Mouse (Mus musculus) forebrain, embryonic 12.5 days (tissue): ENCODE results near the gene Dlg2. TPM values are rescaled to one million over a fixed set of nuclear protein-coding genes. Genes with fewer than 3 reads are reported as not detected.

Experiments used
- ATAC-seq: fragments of 200-750 bp; cut with Nextera tagmentation; 2 replicates; pipeline ENCODE4 v1.8.0; 2017; ENCODE audit warnings: moderate TSS enrichment; ENCODE audit not compliant: low FRiP score
- H3K27ac ChIP-seq: fragments of 300-500 bp; sonication (generic); 2 replicates; pipeline ENCODE4 v1.5.1; 2016; ENCODE audit warnings: mild to moderate bottlenecking
- H3K27me3 ChIP-seq: fragments of 300-500 bp; sonication (generic); 2 replicates; pipeline ENCODE4 v1.6.1; 2016; ENCODE audit warnings: mild to moderate bottlenecking
- H3K36me3 ChIP-seq: fragments of 300-500 bp; sonication (generic); replicated peaks from 2 replicates; pipeline ENCODE4 v1.6.1; 2016; ENCODE audit warnings: mild to moderate bottlenecking
- H3K4me1 ChIP-seq: fragments of 300-500 bp; sonication (generic); 2 replicates; pipeline ENCODE4 v1.6.1; 2016
- H3K4me2 ChIP-seq: fragments of 300-500 bp; sonication (generic); 2 replicates; pipeline ENCODE4 v1.6.1; 2016; ENCODE audit warnings: mild to moderate bottlenecking, moderate library complexity
- H3K4me3 ChIP-seq: fragments of 300-500 bp; sonication (generic); replicated peaks from 2 replicates; pipeline ENCODE4 v1.5.1; 2016; ENCODE audit warnings: mild to moderate bottlenecking
- H3K9ac ChIP-seq: fragments of 300-500 bp; sonication (generic); 2 replicates; pipeline ENCODE4 v1.6.1; 2016; ENCODE audit warnings: mild to moderate bottlenecking
- H3K9me3 ChIP-seq: fragments of 300-500 bp; sonication (generic); 2 replicates; pipeline ENCODE4 v1.6.1; 2016
- WGBS: fragments of 180-500 bp; shearing (Covaris S2); methylation state at CpG from one replicate; pipeline ENCODE4 v1.1.7; 2016; 5-methylcytosine and 5-hydroxymethylcytosine counted together
- polyA plus RNA-seq: library from polyadenylated mRNA; unstranded; fragments of >200 nt; fragmentation: Nextera tagmentation; extraction: Ambion mirVana; gene quantifications from 2 replicates; pipeline ENCODE4 v1.2.1, GENCODE M21; 2016

Gene Dlg2
- polyA plus RNA-seq, 1 experiment from 2014 or later, result 6.5 TPM

GRCm38 (mm10) chr7:92420474-92420873, 1944.0 kb downstream of the Dlg2 start:
- WGBS, result 87% methylated on average over 10 of the region's 10 CpGs
- Histone ChIP-seq H3K4me3 (no peak overlapping the region), H3K9me3 (no peaks in the 10 kb centered on the region), H3K36me3 (no peaks in the 10 kb centered on the region), H3K9ac (no peak overlapping the region), H3K4me1 (no peaks in the 10 kb centered on the region), H3K27me3 (no peaks in the 10 kb centered on the region), H3K4me2 (no peak overlapping the region), H3K27ac (no peak overlapping the region)
- ATAC-seq, result no peak

DNA sequence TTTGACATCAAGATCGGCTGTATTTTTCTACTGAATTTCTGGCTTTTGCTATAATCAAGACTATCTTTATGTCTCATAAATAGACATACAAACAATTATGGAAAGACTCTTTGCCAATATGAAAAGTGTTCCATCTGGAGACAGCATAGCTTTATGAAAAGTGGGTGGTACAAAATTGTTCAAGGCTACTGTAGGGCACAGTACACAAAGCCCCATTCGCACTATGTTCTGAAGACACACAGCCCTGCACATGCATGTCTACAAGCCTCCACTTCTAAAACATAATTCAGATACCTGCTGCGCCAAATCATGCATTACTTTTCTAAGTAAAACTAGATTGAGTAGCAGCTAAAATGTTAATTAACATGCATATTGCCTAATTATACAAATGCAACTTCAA, 1946.5 kb downstream of the Dlg2 start:
- H3K27ac ChIP-seq, result no peak overlapping the region
- no peak overlapping the region for H3K4me2 ChIP-seq
- 89% methylated on average over 3 of the region's 3 CpGs for WGBS
- no peak overlapping the region for H3K9ac ChIP-seq
- H3K4me1 ChIP-seq, result no peaks in the 10 kb centered on the region
- no peaks in the 10 kb centered on the region for H3K27me3 ChIP-seq
- no peaks in the 10 kb centered on the region for H3K36me3 ChIP-seq
- H3K4me3 ChIP-seq, result no peak overlapping the region
- no peak for ATAC-seq
- H3K9me3 ChIP-seq, result no peaks in the 10 kb centered on the region

GRCm38 (mm10) chr7:92424703-92425102, 1948.2 kb downstream of the Dlg2 start:
- WGBS, result 87% methylated on average over 3 of the region's 3 CpGs
- Histone ChIP-seq H3K36me3 (no peaks in the 10 kb centered on the region), H3K4me3 (no peak overlapping the region)

DNA sequence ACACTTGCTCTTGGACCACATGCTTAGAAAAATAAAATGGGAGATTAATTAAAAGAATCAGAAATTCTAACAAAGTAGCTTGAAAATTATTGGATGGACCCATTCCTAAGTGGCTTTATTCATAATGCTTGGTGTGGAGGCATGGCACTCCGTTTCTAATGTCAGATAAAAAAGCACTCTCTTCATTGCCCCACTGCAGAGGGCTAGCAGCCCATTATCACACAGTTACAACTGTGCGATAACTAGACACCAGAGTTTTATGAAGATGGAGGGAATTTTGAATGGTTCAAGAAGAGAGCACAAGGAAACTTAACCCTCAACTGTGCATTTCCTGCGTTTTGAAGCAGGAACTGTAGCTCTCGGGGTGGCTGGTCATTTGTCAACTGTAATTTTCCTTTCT, 1950.8 kb downstream of the Dlg2 start:
- H3K4me2 ChIP-seq, result no peak overlapping the region
- WGBS, result 85% methylated on average over 4 of the region's 4 CpGs

More at GRCm38 (mm10) chr7:92424703-92425102, 1948.2 kb downstream of the Dlg2 start:
- Histone ChIP-seq H3K4me1 (no peaks in the 10 kb centered on the region), H3K9me3 (no peaks in the 10 kb centered on the region), H3K27ac (no peak overlapping the region), H3K4me2 (no peak overlapping the region), H3K27me3 (no peaks in the 10 kb centered on the region), H3K9ac (no peak overlapping the region)
- no peak for ATAC-seq

DNA sequence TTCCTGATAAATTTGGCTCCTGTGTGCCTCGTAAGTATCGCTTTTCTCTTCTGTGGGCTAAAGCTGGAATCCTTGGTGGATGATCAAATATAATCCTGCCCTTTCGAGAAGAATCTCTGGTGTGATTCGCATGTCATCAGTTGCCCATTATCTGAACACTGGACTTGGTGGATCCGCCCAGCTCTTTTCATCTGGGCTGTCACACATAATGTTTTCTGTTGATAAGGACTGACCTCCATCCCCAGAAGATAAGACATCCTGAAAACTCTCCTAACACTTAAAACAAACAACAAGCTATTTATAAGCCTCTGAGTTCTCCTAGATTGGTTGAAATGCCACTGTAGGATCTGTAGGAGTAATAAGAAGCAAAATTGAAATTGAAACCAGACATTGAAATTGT, 1952.2 kb downstream of the Dlg2 start:
- no peak overlapping the region for H3K27ac ChIP-seq
- no peak overlapping the region for H3K9ac ChIP-seq
- H3K9me3 ChIP-seq, result no peaks in the 10 kb centered on the region
- H3K27me3 ChIP-seq, result no peaks in the 10 kb centered on the region
- no peak overlapping the region for H3K4me2 ChIP-seq
- no peak for ATAC-seq
- no peaks in the 10 kb centered on the region for H3K4me1 ChIP-seq
- WGBS, result 88% methylated on average over 5 of the region's 5 CpGs
- H3K4me3 ChIP-seq, result no peak overlapping the region
- H3K36me3 ChIP-seq, result no peaks in the 10 kb centered on the region

More for the DNA sequence above, 1950.8 kb downstream of the Dlg2 start:
- no peaks in the 10 kb centered on the region for H3K4me1 ChIP-seq
- H3K9ac ChIP-seq, result no peak overlapping the region
- H3K9me3 ChIP-seq, result no peaks in the 10 kb centered on the region
- no peaks in the 10 kb centered on the region for H3K27me3 ChIP-seq
- H3K4me3 ChIP-seq, result no peak overlapping the region
- H3K27ac ChIP-seq, result no peak overlapping the region
- no peak for ATAC-seq
- no peaks in the 10 kb centered on the region for H3K36me3 ChIP-seq

DNA sequence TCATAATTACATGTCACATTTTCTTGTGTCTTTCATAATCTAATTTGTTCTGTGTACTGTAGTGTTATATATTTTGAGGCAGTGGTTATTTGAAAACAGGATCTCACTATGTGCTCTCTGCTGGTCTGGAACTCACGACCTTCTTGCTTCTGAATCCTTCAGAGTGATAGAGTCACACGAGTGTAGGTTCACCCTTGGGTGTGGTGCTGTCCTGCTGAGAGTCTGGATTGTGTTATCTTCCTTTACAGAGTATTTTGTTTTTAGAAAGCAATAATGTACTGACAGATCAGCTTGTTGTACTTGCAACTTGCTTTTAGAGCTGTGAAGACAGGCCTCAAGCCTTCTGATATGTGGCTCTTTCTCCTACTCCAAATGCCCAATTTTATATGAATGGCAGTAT, 1953.8 kb downstream of the Dlg2 start:
- H3K9ac ChIP-seq, result no peak overlapping the region
- no peak overlapping the region for H3K4me2 ChIP-seq
- no peak for ATAC-seq
- no peaks in the 10 kb centered on the region for H3K36me3 ChIP-seq
- WGBS, result 85% methylated on average over 2 of the region's 2 CpGs
- H3K27ac ChIP-seq, result no peak overlapping the region
- H3K9me3 ChIP-seq, result no peaks in the 10 kb centered on the region
- no peak overlapping the region for H3K4me3 ChIP-seq
- no peaks in the 10 kb centered on the region for H3K27me3 ChIP-seq
- no peaks in the 10 kb centered on the region for H3K4me1 ChIP-seq

DNA sequence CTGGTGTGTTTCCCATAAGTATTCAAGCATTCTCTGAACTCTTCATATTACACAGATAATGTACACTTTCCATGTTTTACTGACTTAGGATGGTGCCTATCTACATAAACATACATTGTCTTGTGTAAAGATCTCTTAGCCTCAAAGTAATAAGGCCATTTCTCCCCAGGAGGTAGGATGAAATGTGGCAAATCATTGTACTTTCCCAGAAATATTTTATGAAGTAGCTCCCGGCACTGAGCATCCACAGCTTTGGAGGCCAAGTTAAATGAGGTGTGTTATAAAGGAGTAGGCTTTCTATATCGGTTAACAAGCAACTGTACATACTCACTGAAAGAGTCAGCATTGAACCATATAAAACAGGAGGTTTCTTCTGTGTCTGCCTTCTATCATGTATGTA, 1960.7 kb downstream of the Dlg2 start:
- no peak overlapping the region for H3K27ac ChIP-seq
- 90% methylated on average over 2 of the region's 2 CpGs for WGBS
- no peak for ATAC-seq
- H3K4me1 ChIP-seq, result no peaks in the 10 kb centered on the region
- H3K9me3 ChIP-seq, result no peaks in the 10 kb centered on the region
- H3K36me3 ChIP-seq, result no peaks in the 10 kb centered on the region
- no peak overlapping the region for H3K4me2 ChIP-seq
- H3K9ac ChIP-seq, result no peak overlapping the region
- H3K4me3 ChIP-seq, result no peak overlapping the region
- H3K27me3 ChIP-seq, result no peaks in the 10 kb centered on the region

DNA sequence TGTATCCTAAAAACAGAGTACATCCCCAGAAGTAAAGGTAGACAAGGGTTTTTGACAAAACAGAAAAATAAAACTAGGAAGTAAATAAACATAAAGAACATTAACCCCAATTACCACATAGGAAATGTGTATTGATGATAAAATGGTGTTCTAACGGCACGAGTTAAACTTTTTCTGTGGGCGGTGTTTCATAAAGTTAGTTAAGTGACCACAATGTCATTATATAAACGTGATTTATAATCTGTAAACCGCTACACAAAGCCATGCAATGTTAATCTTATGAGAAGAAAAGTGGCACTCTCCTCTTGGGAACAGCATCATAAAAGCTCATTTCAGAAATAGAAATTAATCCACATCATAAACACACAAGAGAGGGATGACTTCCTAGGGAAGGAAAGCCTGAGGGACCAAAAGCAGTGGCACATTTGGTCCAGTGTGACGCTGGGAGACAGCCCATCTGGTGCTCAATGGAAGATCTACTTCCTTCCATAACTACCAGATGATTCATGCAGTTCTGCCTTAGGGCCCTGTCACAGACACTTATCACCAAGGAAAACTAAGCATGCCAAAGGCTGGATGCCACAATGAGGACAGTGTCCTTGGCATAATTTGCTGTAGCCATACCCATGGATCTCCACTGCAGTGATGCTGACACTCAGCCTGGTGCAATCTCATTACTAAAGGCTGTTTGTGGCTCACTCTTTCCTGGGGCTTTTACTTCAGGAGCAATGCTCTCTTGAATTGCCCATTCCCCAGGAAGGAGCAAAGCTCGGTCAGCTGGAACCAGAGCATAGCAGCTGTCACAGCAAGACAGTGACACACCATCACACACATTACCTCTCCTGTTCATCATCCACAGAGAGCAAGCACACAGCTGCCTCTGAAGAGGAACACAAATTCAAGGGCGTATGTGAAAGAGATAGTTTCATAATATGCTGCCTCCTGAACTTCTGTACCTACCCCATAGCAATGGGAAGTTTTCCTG, 1963.3 kb downstream of the Dlg2 start:
- Histone ChIP-seq H3K9me3 (no peaks in the 10 kb centered on the region), H3K27me3 (no peaks in the 10 kb centered on the region), H3K4me1 (no peaks in the 10 kb centered on the region), H3K4me2 (no peak overlapping the region), H3K36me3 (no peaks in the 10 kb centered on the region), H3K27ac (no peak overlapping the region), H3K4me3 (no peak overlapping the region), H3K9ac (no peak overlapping the region)
- WGBS, result 87% methylated on average over 8 of the region's 8 CpGs
- no peak for ATAC-seq

DNA sequence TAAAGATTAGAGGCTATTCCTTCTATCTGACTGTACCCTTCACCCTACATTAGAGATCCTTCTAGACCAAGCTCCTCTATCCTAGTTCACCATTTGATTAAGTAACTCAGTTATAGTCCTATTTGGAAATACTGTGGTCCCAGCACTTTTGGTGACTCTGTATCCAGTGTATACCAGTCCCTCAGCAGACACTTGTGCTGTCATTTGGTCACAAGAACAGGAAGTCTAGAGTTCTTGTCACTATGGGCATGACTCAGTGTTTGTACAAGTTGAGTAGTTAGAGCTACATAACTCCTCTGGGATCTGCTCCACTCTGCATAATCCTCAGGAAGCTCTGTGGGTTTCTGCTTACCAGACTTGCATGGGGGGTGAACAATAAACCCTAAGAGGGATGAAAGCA, 1965.1 kb downstream of the Dlg2 start:
- Histone ChIP-seq H3K27me3 (no peaks in the 10 kb centered on the region), H3K4me2 (no peak overlapping the region), H3K27ac (no peak overlapping the region), H3K4me3 (no peak overlapping the region), H3K4me1 (no peaks in the 10 kb centered on the region), H3K9ac (no peak overlapping the region), H3K36me3 (no peaks in the 10 kb centered on the region), H3K9me3 (no peaks in the 10 kb centered on the region)
- no peak for ATAC-seq

GRCm38 (mm10) chr7:92442082-92442481, 1965.6 kb downstream of the Dlg2 start:
- no peaks in the 10 kb centered on the region for H3K4me1 ChIP-seq
- H3K9me3 ChIP-seq, result no peaks in the 10 kb centered on the region
- H3K27me3 ChIP-seq, result no peaks in the 10 kb centered on the region
- WGBS, result 88% methylated on average over 4 of the region's 4 CpGs
- no peak overlapping the region for H3K4me2 ChIP-seq
- H3K9ac ChIP-seq, result no peak overlapping the region
- no peak overlapping the region for H3K27ac ChIP-seq
- no peaks in the 10 kb centered on the region for H3K36me3 ChIP-seq
- no peak overlapping the region for H3K4me3 ChIP-seq
- no peak for ATAC-seq

DNA sequence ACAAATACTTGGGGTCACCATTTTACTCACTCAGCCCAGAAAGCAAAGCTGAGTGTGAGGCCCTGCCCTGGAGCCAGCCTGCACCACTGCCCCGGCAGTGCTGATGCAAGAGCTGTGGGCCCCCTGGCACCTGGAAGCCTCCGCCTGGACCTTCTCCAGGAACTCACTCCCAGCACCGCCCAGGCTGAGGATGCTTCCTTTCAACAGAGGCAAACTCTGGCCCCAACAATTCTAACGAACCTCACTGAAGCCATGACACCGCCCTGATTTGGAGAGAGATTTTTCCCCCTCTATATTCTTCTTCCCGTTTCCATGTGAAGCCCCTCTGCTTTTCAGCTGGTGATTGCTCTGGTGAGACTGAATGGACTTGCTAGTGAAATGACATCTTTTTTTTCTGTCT, 1971.5 kb downstream of the Dlg2 start:
- Histone ChIP-seq H3K9ac (no peak overlapping the region), H3K9me3 (no peaks in the 10 kb centered on the region), H3K4me3 (no peak overlapping the region), H3K4me2 (no peak overlapping the region), H3K27me3 (no peaks in the 10 kb centered on the region), H3K4me1 (no peaks in the 10 kb centered on the region), H3K27ac (no peak overlapping the region), H3K36me3 (no peaks in the 10 kb centered on the region)
- ATAC-seq, result no peak
- WGBS, result 67% methylated on average over 6 of the region's 6 CpGs

DNA sequence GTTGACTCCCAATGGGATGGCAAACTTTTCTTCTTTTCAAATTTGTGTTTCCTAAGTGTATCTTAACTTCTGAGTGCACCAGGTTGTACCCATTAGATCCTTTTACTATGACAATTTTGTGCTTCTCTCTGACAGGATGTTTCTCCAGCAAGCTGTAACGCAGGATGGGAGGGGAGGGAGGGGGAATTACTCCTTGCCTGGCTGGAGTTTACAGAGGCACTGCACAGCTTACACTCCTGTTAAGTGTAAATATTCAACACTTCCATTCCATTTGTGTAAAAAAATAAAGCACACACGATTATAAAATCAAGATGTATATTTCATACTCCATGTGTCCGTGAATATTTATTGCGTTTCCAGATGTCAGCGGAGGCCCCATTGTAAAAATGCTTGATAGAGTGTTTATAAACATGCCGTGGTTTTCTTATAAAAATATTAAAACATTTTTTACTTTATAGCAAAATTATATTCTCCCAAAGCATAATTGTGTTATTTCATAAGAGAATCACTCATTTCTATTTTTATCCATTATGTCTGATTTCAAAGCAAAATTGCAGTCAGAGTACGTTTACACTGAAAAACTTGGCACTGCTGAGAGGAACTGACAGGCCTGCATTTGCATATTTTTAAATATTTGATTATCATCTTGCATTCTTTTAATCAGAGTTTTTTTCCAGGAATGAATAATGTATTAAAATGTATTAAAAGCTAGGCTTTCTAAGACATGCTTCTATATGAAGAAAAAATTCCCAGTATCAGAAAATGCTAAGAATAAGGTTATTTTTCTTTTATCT, 1972.5 kb downstream of the Dlg2 start:
- 79% methylated on average over 7 of the region's 7 CpGs for WGBS
- H3K27ac ChIP-seq, result no peak overlapping the region
- H3K9ac ChIP-seq, result no peak overlapping the region
- no peak overlapping the region for H3K4me3 ChIP-seq
- H3K9me3 ChIP-seq, result no peaks in the 10 kb centered on the region
- H3K36me3 ChIP-seq, result no peaks in the 10 kb centered on the region
- no peaks in the 10 kb centered on the region for H3K27me3 ChIP-seq
- no peaks in the 10 kb centered on the region for H3K4me1 ChIP-seq
- H3K4me2 ChIP-seq, result no peak overlapping the region
- ATAC-seq, result no peak
